Mouse (Mus musculus): ENCODE measurements at regions not wholly inside any gene's neighbourhood (a gene's known extent, or its start where the extent isn't known, plus 50 kb on each side); places are given as distances from the start of the nearest gene placed in this dataset.

- TF ChIP-seq RCOR1 (conservative IDR thresholded peaks at IDR 0.05; ENCODE audit: low read depth, low read length) (no peak), CTCF (conservative IDR thresholded peaks at IDR 0.05 in 1 of 2, IDR thresholded peaks at IDR 0.05 in 1 of 2; ENCODE audit: low read depth in 2 of 2, low read length in 2 of 2) (no peak), E2F4 (IDR thresholded peaks at IDR 0.05; ENCODE audit: insufficient replicate concordance, low read depth, low read length) (no peak), MEF2A (IDR thresholded peaks at IDR 0.05; ENCODE audit: borderline replicate concordance, low read depth, low read length) (no peak), JUN (IDR thresholded peaks at IDR 0.05; ENCODE audit: insufficient read depth, low read depth, low read length) (no peak), POLR2A (IDR thresholded peaks at IDR 0.05; ENCODE audit: low read depth, low read length) (no peak), EP300 (IDR thresholded peaks at IDR 0.05; ENCODE audit: low read length) (no peak), POLR2AphosphoS2 (IDR thresholded peaks at IDR 0.05; ENCODE audit: low read depth, low read length) (no peak), PAX5 (IDR thresholded peaks at IDR 0.05; ENCODE audit: low read length) (no peak), ETS1 (conservative IDR thresholded peaks at IDR 0.05; ENCODE audit: low read depth, low read length) (no peak), USF2 (conservative IDR thresholded peaks at IDR 0.05; ENCODE audit: low read depth, low read length) (no peak), MXI1 (IDR thresholded peaks at IDR 0.05; ENCODE audit: low read depth, low read length) (no peak)
Measured at GRCm38 (mm10) chr10:111813736-111814135, 158.7 kb upstream of the Krr1 start.
